Mouse (Mus musculus): ENCODE results near the gene Wdr66.

Gene Wdr66

DNA sequence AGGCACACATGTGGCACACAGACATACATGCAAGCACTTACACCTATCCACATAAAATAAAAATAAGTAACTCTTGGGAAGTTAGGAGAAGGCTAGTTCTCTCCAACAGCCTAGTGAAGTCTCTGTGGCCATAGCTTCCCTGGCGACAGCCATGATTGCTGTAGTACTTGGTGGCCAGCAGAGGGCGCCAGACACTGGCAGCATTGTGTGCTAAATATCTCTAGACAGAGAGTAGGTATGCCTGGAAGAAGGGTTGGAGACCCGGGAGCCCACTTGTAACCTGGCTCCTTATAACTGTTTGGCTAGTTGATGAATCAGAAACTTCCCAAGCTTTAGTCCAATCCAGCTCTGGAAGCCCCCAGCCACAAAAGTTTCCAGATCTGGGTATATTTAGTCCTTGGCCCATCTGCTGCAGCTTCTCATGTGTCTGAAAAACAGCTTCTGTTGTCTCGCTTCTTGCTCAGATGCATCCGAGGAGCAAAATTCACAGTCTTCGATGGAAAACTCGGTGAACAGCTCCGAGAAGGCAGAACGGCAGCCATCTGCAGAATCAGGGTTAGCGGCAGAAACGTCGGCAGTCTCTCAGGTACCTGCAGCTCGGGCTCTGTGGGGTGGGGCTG is 117.1 kb downstream of the Wdr66 start:
- peak; percentile 48 to 52 for DNase-seq

DNA sequence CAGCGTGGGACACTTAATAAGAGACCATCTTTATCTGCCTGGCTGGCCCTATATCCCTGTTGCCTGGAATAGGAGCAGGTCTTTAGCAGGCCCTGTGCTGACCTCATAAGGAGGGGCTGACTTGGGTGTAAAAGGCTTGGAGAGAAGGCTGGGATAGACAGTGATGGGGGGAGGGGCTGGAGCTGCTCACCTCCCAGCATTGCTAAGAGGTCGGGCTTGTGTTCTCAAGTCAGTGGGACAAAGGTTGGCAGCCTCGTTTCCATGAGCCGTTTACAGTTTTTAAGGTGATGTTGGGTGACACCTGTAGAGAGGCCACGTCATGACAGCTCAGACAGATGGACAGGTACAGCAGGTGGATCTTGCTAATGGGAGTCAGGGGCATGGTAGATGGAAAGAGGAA is 118.1 kb downstream of the Wdr66 start:
- DNase-seq = no peak

DNA sequence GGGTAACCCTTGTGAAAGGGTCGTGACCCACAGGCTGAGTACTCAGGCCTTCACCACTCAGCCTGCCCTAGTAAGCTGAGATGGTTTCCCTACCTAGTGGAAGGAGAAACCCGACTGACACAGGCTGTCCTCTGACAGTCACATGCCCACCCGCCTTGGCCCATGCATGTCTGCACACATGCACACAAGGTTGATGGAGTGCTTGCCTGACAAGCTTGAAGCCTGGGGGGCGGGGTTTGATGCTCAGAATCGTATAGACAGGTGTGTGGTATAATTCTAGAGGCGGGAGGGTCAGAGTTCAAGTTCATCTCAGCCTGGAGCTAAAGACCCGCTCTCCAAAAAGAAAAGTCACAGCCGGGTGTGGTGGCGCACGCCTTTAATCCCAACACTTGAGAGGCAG is 123.4 kb downstream of the Wdr66 start:
- no peak for DNase-seq

DNA sequence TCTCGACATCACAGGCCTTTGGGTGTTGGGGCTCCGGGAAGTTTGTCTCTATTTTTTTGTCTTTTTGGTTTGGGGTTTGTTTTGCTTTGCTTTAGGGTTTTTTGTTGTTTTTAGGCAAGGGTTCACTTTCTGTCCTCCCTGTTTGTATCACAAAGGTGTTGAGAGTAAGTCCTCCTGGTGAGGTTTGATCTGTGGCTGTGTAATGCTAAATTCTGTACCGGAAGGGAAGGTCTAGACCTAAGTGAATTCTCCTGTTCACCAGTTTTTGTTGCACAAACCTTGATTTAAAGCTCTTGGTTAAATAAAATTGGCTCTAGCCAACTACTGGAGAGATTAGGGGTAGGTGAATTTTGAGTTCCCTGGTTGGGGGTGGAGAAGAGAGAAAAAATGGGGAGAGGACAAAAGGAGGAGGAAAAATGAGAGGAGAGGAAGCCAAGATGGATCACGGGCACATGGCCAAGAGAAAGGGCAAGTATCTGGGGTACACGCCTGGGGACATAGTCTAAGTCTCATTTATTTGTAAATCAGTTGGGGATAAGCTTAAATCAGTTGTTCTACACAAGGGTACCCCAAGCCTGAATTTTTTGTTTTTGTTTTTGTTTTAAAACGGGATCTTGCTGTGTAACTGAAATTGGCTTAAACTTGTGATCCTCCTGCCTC is 124.0 kb downstream of the Wdr66 start:
- no peak for DNase-seq

DNA sequence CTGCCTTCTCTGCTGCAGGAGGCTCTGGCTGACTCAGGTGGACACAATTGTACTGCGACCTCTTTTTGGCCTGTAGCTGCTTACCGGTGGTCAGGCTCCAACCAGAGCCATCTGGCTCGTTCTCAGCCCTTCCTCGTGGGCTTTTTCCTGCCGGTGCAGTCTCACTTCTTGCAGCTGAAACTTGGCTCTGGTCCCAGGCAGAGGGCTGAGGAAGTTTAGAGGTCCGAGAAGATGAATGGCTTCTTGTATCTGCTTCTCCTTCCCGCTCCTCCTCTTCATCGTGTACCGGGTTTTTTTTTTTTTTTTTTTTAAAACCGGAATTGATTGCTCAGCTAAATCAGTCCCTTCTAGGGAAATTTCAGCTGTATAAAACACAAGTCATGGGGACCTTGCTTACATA is 124.7 kb downstream of the Wdr66 start:
- peak; percentile 68 to 72 for DNase-seq

All from cerebellum, postnatal 36 days (tissue).